Mouse (Mus musculus) hindbrain, embryonic 11.5 days (tissue): Measurements from ENCODE around the gene C1rl. TPM values are rescaled to one million over a fixed set of nuclear protein-coding genes. Genes with fewer than 3 reads are reported as not detected.
"Not testable (repeated sequence)": the region's sequence is repeated elsewhere in the genome, so short reads cannot be mapped to it uniquely, and the experiment has no call there.

Experiments used
- ATAC-seq: fragments of 200-750 bp; cut with Nextera tagmentation; 2 replicates; pipeline ENCODE4 v1.8.0; 2017; ENCODE audit warnings: mild to moderate bottlenecking, moderate TSS enrichment, moderate library complexity; ENCODE audit not compliant: low FRiP score
- DNase-seq: peaks from one replicate; pipeline ENCODE4 v3.0.0-alpha.2; 2015; ENCODE audit warnings: low spot score
- H3K27ac ChIP-seq: fragments of 300-500 bp; sonication (generic); 2 replicates; pipeline ENCODE4 v1.5.1; 2014; ENCODE audit warnings: mild to moderate bottlenecking, low read depth, low read length
- H3K27me3 ChIP-seq: fragments of 300-500 bp; sonication (generic); 2 replicates; pipeline ENCODE4 v1.6.1; 2014; ENCODE audit warnings: mild to moderate bottlenecking, low read length, moderate library complexity, mixed read lengths; ENCODE audit not compliant: control insufficient read depth, insufficient read depth
- H3K36me3 ChIP-seq: fragments of 300-500 bp; sonication (generic); 2 replicates; pipeline ENCODE4 v1.6.1; 2014; ENCODE audit warnings: mild to moderate bottlenecking, low read length, moderate library complexity, mixed read lengths; ENCODE audit not compliant: control insufficient read depth, insufficient read depth
- H3K4me1 ChIP-seq: fragments of 300-500 bp; sonication (generic); replicated peaks from 2 replicates; pipeline ENCODE4 v1.6.1; 2014; ENCODE audit warnings: low read length, mixed read lengths; ENCODE audit not compliant: control insufficient read depth, insufficient read depth
- H3K4me2 ChIP-seq: fragments of 300-500 bp; sonication (generic); replicated peaks from 2 replicates; pipeline ENCODE4 v1.6.1; 2014; ENCODE audit warnings: mild to moderate bottlenecking, low read depth, low read length
- H3K4me3 ChIP-seq: fragments of 300-500 bp; sonication (generic); 2 replicates; pipeline ENCODE4 v1.5.1; 2014; ENCODE audit warnings: low read depth, low read length
- H3K9ac ChIP-seq: fragments of 300-500 bp; sonication (generic); 2 replicates; pipeline ENCODE4 v1.6.1; 2014; ENCODE audit warnings: low read depth, low read length
- H3K9me3 ChIP-seq: fragments of 300-500 bp; sonication (generic); 2 replicates; pipeline ENCODE4 v1.6.1; 2016; ENCODE audit warnings: low read length; ENCODE audit not compliant: control insufficient read depth
- WGBS: fragments of 180-500 bp; shearing (Covaris S2); extraction: QIAGEN DNeasy Blood & Tissue Kit; methylation state at CpG from one replicate; pipeline ENCODE4 v1.1.7; 2014; 5-methylcytosine and 5-hydroxymethylcytosine counted together
- polyA plus RNA-seq: library from polyadenylated mRNA; unstranded; fragments of >200 nt; fragmentation: Nextera tagmentation; extraction: Ambion mirVana; gene quantifications from 2 replicates; pipeline ENCODE4 v1.2.1, GENCODE M21; 2014

Gene C1rl
- polyA plus RNA-seq, 1 experiment from 2014 or later = 0.11 TPM

GRCm38 (mm10) chr6:124555956-124556355 is 63.0 kb downstream of the C1rl start:
- not testable (repeated sequence) for DNase-seq, ATAC-seq, H3K27ac ChIP-seq, H3K27me3 ChIP-seq, H3K9me3 ChIP-seq, H3K4me3 ChIP-seq, H3K4me2 ChIP-seq, H3K4me1 ChIP-seq, H3K9ac ChIP-seq, H3K36me3 ChIP-seq
- 78% methylated on average over 2 of the region's 2 CpGs for WGBS

Other genes with a start within 250 kb of the C1rl start
- 0.06 TPM in 1 of 2 replicates, not detected in the other for gene Cd163, start 188.5 kb upstream of the C1rl start, polyA plus RNA-seq
- 35.1 and 38.9 TPM in 2 replicates for gene Pex5, start 78.0 kb upstream of the C1rl start, polyA plus RNA-seq
- gene Clstn3, start 28.3 kb upstream of the C1rl start, polyA plus RNA-seq = 10.2 and 11.9 TPM in 2 replicates
- 0.08 and 0.20 TPM in 2 replicates for gene C1ra, start 19.3 kb downstream of the C1rl start, polyA plus RNA-seq
- gene C1s1, start 49.2 kb downstream of the C1rl start, polyA plus RNA-seq = 0.29 and 0.86 TPM in 2 replicates
- not detected in 2 replicates for gene C1rb, start 77.2 kb downstream of the C1rl start, polyA plus RNA-seq
- gene C1s2, start 143.0 kb downstream of the C1rl start, polyA plus RNA-seq = 0.10 TPM in 1 of 2 replicates, not detected in the other
- gene Lpcat3, start 169.9 kb downstream of the C1rl start, polyA plus RNA-seq = 37.5 and 43.2 TPM in 2 replicates
- 196 and 203 TPM in 2 replicates for gene Emg1, start 219.1 kb downstream of the C1rl start, polyA plus RNA-seq
- 318 and 336 TPM in 2 replicates for gene Phb2, start 219.2 kb downstream of the C1rl start, polyA plus RNA-seq
- 7.1 and 7.9 TPM in 2 replicates for gene Ptpn6, start 245.6 kb downstream of the C1rl start, polyA plus RNA-seq
- gene Grcc10, start 248.3 kb downstream of the C1rl start, polyA plus RNA-seq = 553 and 590 TPM in 2 replicates